Mouse (Mus musculus) liver, embryonic 16.5 days (tissue): ENCODE measurements at regions not wholly inside any gene's neighbourhood (a gene's known extent, or its start where the extent isn't known, plus 50 kb on each side); places are given as distances from the start of the nearest gene placed in this dataset.
A peak's percentile ranks its signal among the peaks of the same experiment; 100 is the strongest.

ENCODE experiments used
- ATAC-seq: fragments of 200-750 bp; cut with Nextera tagmentation; 2 replicates; pipeline ENCODE4 v1.8.0; 2017; ENCODE audit warnings: low read depth, mild to moderate bottlenecking, moderate number of reproducible peaks, moderate library complexity
- H3K27ac ChIP-seq: fragments of 300-500 bp; sonication (generic); 2 replicates; pipeline ENCODE4 v1.5.1; 2014; ENCODE audit warnings: mild to moderate bottlenecking, low read length
- H3K27me3 ChIP-seq: fragments of 300-500 bp; sonication (generic); 2 replicates; pipeline ENCODE4 v1.6.1; 2014; ENCODE audit warnings: low read depth, low read length, mixed read lengths; ENCODE audit not compliant: control insufficient read depth, insufficient read depth
- H3K36me3 ChIP-seq: fragments of 300-500 bp; sonication (generic); 2 replicates; pipeline ENCODE4 v1.6.1; 2014; ENCODE audit warnings: mild to moderate bottlenecking; ENCODE audit not compliant: control insufficient read depth, insufficient read depth
- H3K4me1 ChIP-seq: fragments of 300-500 bp; sonication (generic); 2 replicates; pipeline ENCODE4 v1.6.1; 2014; ENCODE audit warnings: low read depth, low read length, mixed read lengths; ENCODE audit not compliant: control insufficient read depth
- H3K4me2 ChIP-seq: fragments of 300-500 bp; sonication (generic); 2 replicates; pipeline ENCODE4 v1.6.1; 2014; ENCODE audit warnings: low read depth, low read length, mixed read lengths
- H3K4me3 ChIP-seq: fragments of 300-500 bp; sonication (generic); 2 replicates; pipeline ENCODE4 v1.5.1; 2014; ENCODE audit warnings: low read depth, mild to moderate bottlenecking, low read length
- H3K9ac ChIP-seq: fragments of 300-500 bp; sonication (generic); 2 replicates; pipeline ENCODE4 v1.6.1; 2014; ENCODE audit warnings: low read depth, low read length
- H3K9me3 ChIP-seq: fragments of 300-500 bp; sonication (generic); replicated peaks from 2 replicates; pipeline ENCODE4 v1.6.1; 2016; ENCODE audit warnings: low read length; ENCODE audit not compliant: control insufficient read depth
- WGBS: fragments of 180-500 bp; shearing (Covaris S2); extraction: QIAGEN DNeasy Blood & Tissue Kit; methylation state at CpG from one replicate; pipeline ENCODE4 v1.1.7; 2014; ENCODE audit not compliant: insufficient replicate concordance; 5-methylcytosine and 5-hydroxymethylcytosine counted together

DNA sequence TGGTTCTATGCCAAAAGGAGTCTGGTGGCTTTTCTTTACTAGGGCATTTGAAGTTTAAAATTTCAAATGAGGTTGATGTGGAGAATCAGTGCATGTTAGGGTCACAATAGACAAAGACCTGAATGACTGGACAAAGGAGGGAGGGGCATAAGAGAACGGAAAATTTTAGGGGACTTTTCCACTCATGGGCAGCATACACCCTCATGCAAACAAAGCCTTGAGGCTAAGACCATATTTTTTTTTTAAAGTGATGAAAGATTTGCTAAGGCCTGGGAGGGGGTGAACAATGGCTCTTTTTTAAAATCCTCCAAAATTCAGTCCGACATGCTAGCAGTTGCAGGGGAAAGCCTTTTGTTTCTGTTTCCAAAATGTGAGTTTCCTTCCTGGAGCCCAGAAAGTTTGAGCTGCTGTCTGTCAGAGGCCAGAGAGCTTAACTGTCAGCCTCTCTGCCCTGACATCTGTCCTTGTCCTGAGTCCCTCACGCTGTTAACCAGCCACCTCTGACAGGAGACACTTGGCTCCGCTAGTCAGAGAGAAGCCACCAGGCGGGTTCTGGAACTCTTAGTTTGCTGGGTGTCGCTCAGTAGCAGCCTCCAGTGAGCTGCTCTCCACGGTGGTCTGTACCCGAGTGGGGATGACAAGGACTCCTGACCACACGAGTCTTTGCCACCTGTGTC lies 92.3 kb downstream of the 1700020N01Rik start:
- H3K27ac ChIP-seq = peak overlapping the region; percentile 43
- ATAC-seq = no peak
- WGBS = 20% methylated on average over 9 of the region's 9 CpGs

GRCm38 (mm10) chr10:21686060-21686459 lies 93.1 kb downstream of the 1700020N01Rik start:
- Histone ChIP-seq H3K27me3 (no peaks in the 10 kb centered on the region), H3K36me3 (no peaks in the 10 kb centered on the region), H3K4me2 (no peak overlapping the region), H3K9me3 (no peaks in the 10 kb centered on the region), H3K9ac (no peak overlapping the region), H3K27ac (peak overlapping the region; percentile 43), H3K4me1 (no peaks in the 10 kb centered on the region; the same call in 1 of the 2 replicates), H3K4me3 (no peak overlapping the region)
- WGBS = 24% methylated on average over 9 of the region's 9 CpGs
- peak; percentile 90 for ATAC-seq

More for the DNA sequence above, 92.3 kb downstream of the 1700020N01Rik start:
- H3K9ac ChIP-seq = no peak overlapping the region
- H3K27me3 ChIP-seq = no peaks in the 10 kb centered on the region
- H3K4me3 ChIP-seq = no peak overlapping the region
- no peaks in the 10 kb centered on the region; the same call in 1 of the 2 replicates for H3K4me1 ChIP-seq
- no peak overlapping the region for H3K4me2 ChIP-seq
- no peaks in the 10 kb centered on the region for H3K9me3 ChIP-seq
- no peaks in the 10 kb centered on the region for H3K36me3 ChIP-seq

DNA sequence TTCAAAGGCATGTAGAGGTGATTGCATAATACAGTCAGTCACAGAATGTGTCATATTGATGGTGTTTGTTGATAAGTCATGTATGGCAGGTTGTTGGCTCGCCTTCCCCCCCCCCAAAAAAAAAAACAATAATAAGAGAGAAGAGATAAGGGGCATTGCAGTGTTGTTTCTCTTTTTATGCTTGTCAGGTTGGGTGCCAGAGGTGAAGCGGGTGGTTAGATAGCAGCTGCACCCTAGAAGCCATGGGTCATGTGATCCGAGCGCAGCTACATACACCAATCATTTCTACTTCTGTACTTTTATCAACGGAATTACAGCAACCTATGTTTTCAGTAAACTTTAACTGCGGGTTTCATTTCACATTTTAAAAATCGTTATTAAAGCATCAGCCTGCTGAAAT lies 94.5 kb downstream of the 1700020N01Rik start:
- no peak for ATAC-seq
- no peak overlapping the region for H3K4me3 ChIP-seq
- no peaks in the 10 kb centered on the region; the same call in 1 of the 2 replicates for H3K4me1 ChIP-seq
- H3K4me2 ChIP-seq = no peak overlapping the region
- no peaks in the 10 kb centered on the region for H3K9me3 ChIP-seq
- no peaks in the 10 kb centered on the region for H3K27me3 ChIP-seq
- no peak overlapping the region for H3K27ac ChIP-seq
- H3K9ac ChIP-seq = no peak overlapping the region
- H3K36me3 ChIP-seq = no peaks in the 10 kb centered on the region
- WGBS = 56% methylated on average over 7 of the region's 7 CpGs

DNA sequence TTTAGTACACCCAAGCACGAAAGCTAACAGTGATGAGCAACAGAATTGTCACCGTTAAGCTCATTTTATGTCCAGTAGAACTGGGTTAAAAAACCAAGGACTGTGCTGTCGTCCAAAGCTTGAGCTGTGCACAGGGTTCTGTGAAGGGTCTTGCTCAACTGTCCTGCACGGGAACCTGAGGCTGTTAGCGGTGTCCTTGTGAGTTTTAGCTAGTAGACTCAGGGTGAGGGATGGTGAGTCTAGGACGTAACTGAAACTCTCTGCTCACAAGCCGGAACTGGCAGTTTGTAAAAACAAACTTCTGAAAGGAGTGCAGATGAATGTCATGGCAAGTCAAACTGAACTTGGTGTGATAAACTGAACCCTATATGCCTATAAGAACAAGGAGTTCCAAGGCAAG lies 95.6 kb downstream of the 1700020N01Rik start:
- ATAC-seq = no peak
- Histone ChIP-seq H3K4me2 (no peak overlapping the region), H3K27me3 (no peaks in the 10 kb centered on the region), H3K36me3 (no peaks in the 10 kb centered on the region), H3K27ac (no peak overlapping the region), H3K9me3 (no peaks in the 10 kb centered on the region), H3K4me3 (no peak overlapping the region), H3K4me1 (no peaks in the 10 kb centered on the region; the same call in 1 of the 2 replicates), H3K9ac (no peak overlapping the region)
- WGBS = 52% methylated on average over 7 of the region's 7 CpGs

- H3K9ac ChIP-seq = no peak overlapping the region
- no peak overlapping the region for H3K27ac ChIP-seq
- 19% methylated on average over 9 of the region's 9 CpGs for WGBS
- ATAC-seq = no peak
- no peak overlapping the region for H3K4me3 ChIP-seq
- H3K27me3 ChIP-seq = no peaks in the 10 kb centered on the region
- H3K9me3 ChIP-seq = no peaks in the 10 kb centered on the region
- H3K4me2 ChIP-seq = no peak overlapping the region
- H3K36me3 ChIP-seq = no peaks in the 10 kb centered on the region
- no peaks in the 10 kb centered on the region; the same call in 1 of the 2 replicates for H3K4me1 ChIP-seq
Measured at GRCm38 (mm10) chr10:21689847-21690269, 96.9 kb downstream of the 1700020N01Rik start.

DNA sequence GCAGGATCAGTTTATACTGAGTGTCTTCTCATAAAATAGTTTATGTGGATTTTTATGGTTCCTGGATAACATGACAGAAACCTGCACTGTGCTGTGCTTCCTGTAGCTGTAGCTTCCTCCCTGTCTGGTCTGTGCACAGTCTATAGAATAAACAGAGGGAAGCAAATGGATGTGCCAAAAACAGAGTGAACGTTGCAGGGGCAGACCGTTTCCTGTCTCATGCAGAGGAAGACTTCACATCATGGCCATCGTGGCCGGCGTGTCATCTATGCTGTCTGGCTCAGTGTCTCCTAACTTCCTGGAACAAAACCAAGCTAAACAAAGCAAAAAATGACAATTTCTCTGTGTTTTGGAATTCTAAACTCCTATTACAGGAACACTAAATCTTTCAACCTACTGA lies 102.2 kb downstream of the 1700020N01Rik start:
- Histone ChIP-seq H3K9ac (no peak overlapping the region), H3K27me3 (no peaks in the 10 kb centered on the region), H3K4me3 (no peak overlapping the region), H3K4me1 (no peaks in the 10 kb centered on the region), H3K36me3 (no peaks in the 10 kb centered on the region), H3K9me3 (no peaks in the 10 kb centered on the region), H3K4me2 (no peak overlapping the region), H3K27ac (no peak overlapping the region)
- 25% methylated on average over 5 of the region's 5 CpGs for WGBS
- no peak for ATAC-seq

DNA sequence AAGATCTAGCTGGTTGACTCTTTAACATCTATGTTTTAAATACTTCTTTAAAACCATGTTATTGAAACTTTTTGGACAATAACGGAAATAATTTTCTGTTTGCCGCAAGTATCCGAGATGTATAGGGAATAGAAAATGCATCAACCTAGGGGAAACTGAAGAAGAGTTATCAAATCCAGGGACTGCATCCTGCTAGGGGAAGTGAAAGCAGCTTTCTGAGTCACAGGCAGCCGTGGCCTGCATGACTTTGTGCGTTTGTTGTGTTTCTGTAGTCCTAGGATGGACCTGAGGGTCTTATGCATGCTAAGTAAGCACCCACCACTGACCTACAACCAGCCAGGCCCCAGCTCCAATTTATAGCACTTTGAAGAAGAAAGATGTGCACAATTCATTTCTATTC lies 103.7 kb downstream of the 1700020N01Rik start:
- H3K4me3 ChIP-seq = no peak overlapping the region
- H3K9ac ChIP-seq = no peak overlapping the region
- no peak overlapping the region for H3K4me2 ChIP-seq
- no peaks in the 10 kb centered on the region for H3K4me1 ChIP-seq
- H3K27me3 ChIP-seq = no peaks in the 10 kb centered on the region
- H3K9me3 ChIP-seq = no peaks in the 10 kb centered on the region
- H3K27ac ChIP-seq = no peak overlapping the region
- 66% methylated on average over 5 of the region's 5 CpGs for WGBS
- no peaks in the 10 kb centered on the region for H3K36me3 ChIP-seq
- no peak for ATAC-seq

- H3K4me1 ChIP-seq = no peaks in the 10 kb centered on the region
- 26% methylated on average over 3 of the region's 3 CpGs for WGBS
- H3K4me2 ChIP-seq = no peak overlapping the region
- H3K27ac ChIP-seq = no peak overlapping the region
- no peaks in the 10 kb centered on the region for H3K27me3 ChIP-seq
- ATAC-seq = peak; percentile 37
- no peaks in the 10 kb centered on the region for H3K36me3 ChIP-seq
- H3K4me3 ChIP-seq = no peak overlapping the region
- no peaks in the 10 kb centered on the region for H3K9me3 ChIP-seq
- no peak overlapping the region for H3K9ac ChIP-seq
Measured at GRCm38 (mm10) chr10:21701580-21701979, 108.6 kb downstream of the 1700020N01Rik start.

DNA sequence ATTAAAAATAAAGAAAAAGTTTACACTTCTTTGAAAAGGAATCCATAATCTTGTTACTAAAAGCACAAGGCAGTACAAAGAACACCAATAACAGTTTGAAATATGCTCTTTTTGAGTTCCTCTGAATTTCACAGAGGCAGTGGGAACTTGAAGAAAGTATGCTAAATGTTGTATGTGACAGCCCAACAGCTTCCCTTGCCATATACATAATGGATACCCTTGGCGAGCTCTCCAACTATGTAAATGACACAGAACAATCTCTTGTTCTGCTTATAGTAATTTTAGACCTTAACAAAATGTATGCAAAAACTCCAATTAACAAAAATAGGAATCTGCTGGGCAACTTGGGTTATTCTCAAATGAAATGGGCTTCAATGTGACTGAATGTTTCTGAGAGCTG lies 109.2 kb downstream of the 1700020N01Rik start:
- no peak overlapping the region for H3K9ac ChIP-seq
- no peak overlapping the region for H3K4me2 ChIP-seq
- no peak overlapping the region for H3K27ac ChIP-seq
- WGBS = 38% methylated on average over 1 of the region's 1 CpGs
- no peak for ATAC-seq
- H3K27me3 ChIP-seq = no peaks in the 10 kb centered on the region
- H3K4me1 ChIP-seq = no peaks in the 10 kb centered on the region
- H3K36me3 ChIP-seq = no peaks in the 10 kb centered on the region
- H3K9me3 ChIP-seq = no peaks in the 10 kb centered on the region
- H3K4me3 ChIP-seq = no peak overlapping the region
